Mouse (Mus musculus): Measurements from ENCODE around the gene Hcfc1r1.

Gene Hcfc1r1

GRCm38 (mm10) chr17:23673424-23674073 is at the start of gene Hcfc1r1, which contains the start of gene Thoc6:
TSS of gene Hcfc1r1 (plus strand) at chr17:23673596.
TSS of gene Thoc6 (minus strand) at chr17:23673882.
- peak; percentile 90 for DNase-seq (ENCODE audit: low spot score)

- no peak for DNase-seq (ENCODE audit: low spot score)
Measured at GRCm38 (mm10) chr17:23627813-23628212, 45.6 kb upstream of the Hcfc1r1 start.

GRCm38 (mm10) chr17:23630195-23631020 is 43.0 kb upstream of the Hcfc1r1 start:
- peak; percentile 76 for DNase-seq (ENCODE audit: low spot score)

GRCm38 (mm10) chr17:23631241-23631640 is 42.2 kb upstream of the Hcfc1r1 start:
- DNase-seq (ENCODE audit: low spot score) = no peak

- DNase-seq (ENCODE audit: low spot score) = no peak
Measured at GRCm38 (mm10) chr17:23644613-23645495, 28.5 kb upstream of the Hcfc1r1 start, which contains the start of gene Mmp25. TSS of gene Mmp25 (minus strand) at chr17:23645277.

- no peak for DNase-seq (ENCODE audit: low spot score)
Measured at GRCm38 (mm10) chr17:23645894-23646293, 27.5 kb upstream of the Hcfc1r1 start.

- no peak for DNase-seq (ENCODE audit: low spot score)
Measured at GRCm38 (mm10) chr17:23651363-23651762, 22.0 kb upstream of the Hcfc1r1 start.

- no peak for DNase-seq (ENCODE audit: low spot score)
Measured at GRCm38 (mm10) chr17:23653324-23653723, 20.1 kb upstream of the Hcfc1r1 start.

GRCm38 (mm10) chr17:23654001-23654400 is 19.4 kb upstream of the Hcfc1r1 start:
- DNase-seq (ENCODE audit: low spot score) = no peak

- no peak for DNase-seq (ENCODE audit: low spot score)
Measured at GRCm38 (mm10) chr17:23654410-23654809, 19.0 kb upstream of the Hcfc1r1 start.

- no peak for DNase-seq (ENCODE audit: low spot score)
Measured at GRCm38 (mm10) chr17:23658450-23658849, 14.9 kb upstream of the Hcfc1r1 start.

- peak; percentile 86 for DNase-seq (ENCODE audit: low spot score)
Measured at GRCm38 (mm10) chr17:23660117-23660875, 13.1 kb upstream of the Hcfc1r1 start, which contains the start of gene Bicdl2. TSS of gene Bicdl2 (plus strand) at chr17:23660506.

- no peak for DNase-seq (ENCODE audit: low spot score)
Measured at GRCm38 (mm10) chr17:23660876-23661200, 12.6 kb upstream of the Hcfc1r1 start.

GRCm38 (mm10) chr17:23661526-23661925 is 11.9 kb upstream of the Hcfc1r1 start:
- no peak for DNase-seq (ENCODE audit: low spot score)

GRCm38 (mm10) chr17:23664556-23665021 is 8.8 kb upstream of the Hcfc1r1 start:
- no peak for DNase-seq (ENCODE audit: low spot score)

GRCm38 (mm10) chr17:23665511-23665910 is 7.9 kb upstream of the Hcfc1r1 start:
- DNase-seq (ENCODE audit: low spot score) = no peak

GRCm38 (mm10) chr17:23670516-23671074 is 2.8 kb upstream of the Hcfc1r1 start:
- DNase-seq (ENCODE audit: low spot score) = no peak

- no peak for DNase-seq (ENCODE audit: low spot score)
Measured at GRCm38 (mm10) chr17:23671519-23671918, 1.9 kb upstream of the Hcfc1r1 start.

GRCm38 (mm10) chr17:23672761-23673160 is 635 bp upstream of the Hcfc1r1 start:
- DNase-seq (ENCODE audit: low spot score) = no peak

GRCm38 (mm10) chr17:23674271-23674952 is 1.0 kb downstream of the Hcfc1r1 start:
- DNase-seq (ENCODE audit: low spot score) = no peak

Data from urinary bladder, postnatal 25 days (tissue).